Mouse (Mus musculus) limb, embryonic 11.5 days (tissue): ENCODE measurements around the gene Gramd1c. TPM values are rescaled to one million over a fixed set of nuclear protein-coding genes. Genes with fewer than 3 reads are reported as not detected.

ENCODE experiments used
- ATAC-seq: fragments of 200-750 bp; cut with Nextera tagmentation; 2 replicates; pipeline ENCODE4 v1.8.0; 2017; ENCODE audit warnings: low read depth; ENCODE audit not compliant: insufficient number of reproducible peaks, low FRiP score, low TSS enrichment
- DNase-seq: peaks from one replicate; pipeline ENCODE4 v3.0.0-alpha.2; 2015; ENCODE audit warnings: low spot score
- H3K27ac ChIP-seq: fragments of 300-500 bp; sonication (generic); replicated peaks from 2 replicates; pipeline ENCODE4 v1.5.1; 2014; ENCODE audit warnings: low read depth, mild to moderate bottlenecking, low read length
- H3K27me3 ChIP-seq: fragments of 300-500 bp; sonication (generic); 2 replicates; pipeline ENCODE4 v1.6.1; 2014; ENCODE audit warnings: mild to moderate bottlenecking, low read length, mixed read lengths; ENCODE audit not compliant: control insufficient read depth, insufficient read depth
- H3K36me3 ChIP-seq: fragments of 300-500 bp; sonication (generic); 2 replicates; pipeline ENCODE4 v1.6.1; 2014; ENCODE audit warnings: mild to moderate bottlenecking, low read length, moderate library complexity, mixed read lengths; ENCODE audit not compliant: control insufficient read depth, insufficient read depth
- H3K4me1 ChIP-seq: fragments of 300-500 bp; sonication (generic); 2 replicates; pipeline ENCODE4 v1.6.1; 2014; ENCODE audit warnings: low read length, mixed read lengths; ENCODE audit not compliant: control insufficient read depth, insufficient read depth
- H3K4me2 ChIP-seq: fragments of 300-500 bp; sonication (generic); 2 replicates; pipeline ENCODE4 v1.6.1; 2014; ENCODE audit warnings: low read depth, mild to moderate bottlenecking, moderate library complexity; ENCODE audit not compliant: severe bottlenecking
- H3K4me3 ChIP-seq: fragments of 300-500 bp; sonication (generic); 2 replicates; pipeline ENCODE4 v1.5.1; 2014; ENCODE audit warnings: low read depth, low read length
- H3K9ac ChIP-seq: fragments of 300-500 bp; sonication (generic); 2 replicates; pipeline ENCODE4 v1.6.1; 2014; ENCODE audit warnings: mild to moderate bottlenecking, low read length
- H3K9me3 ChIP-seq: fragments of 300-500 bp; sonication (generic); 2 replicates; pipeline ENCODE4 v1.6.1; 2016; ENCODE audit warnings: low read length; ENCODE audit not compliant: control insufficient read depth
- WGBS: fragments of 180-500 bp; shearing (Covaris S2); extraction: QIAGEN DNeasy Blood & Tissue Kit; methylation state at CpG from one replicate; pipeline ENCODE4 v1.1.7; 2014; 5-methylcytosine and 5-hydroxymethylcytosine counted together
- polyA plus RNA-seq: library from polyadenylated mRNA; unstranded; fragments of >200 nt; fragmentation: Nextera tagmentation; extraction: Ambion mirVana; gene quantifications from 2 replicates; pipeline ENCODE4 v1.2.1, GENCODE M21; 2014

Gramd1c gene
- 3.7 and 4.3 TPM in 2 replicates for polyA plus RNA-seq

- Histone ChIP-seq H3K9me3 (no peaks in the 10 kb centered on the region), H3K9ac (peak within 1 kb of the TSS; percentile 63), H3K27me3 (no peaks in the 10 kb centered on the region), H3K27ac (no peak within 1 kb of the TSS), H3K36me3 (no peaks in the 10 kb centered on the region), H3K4me2 (peak within 1 kb of the TSS; percentile 56), H3K4me1 (no peaks in the 10 kb centered on the region), H3K4me3 (peak within 1 kb of the TSS; percentile 50)
- 7% methylated on average over 45 of the region's 45 CpGs for WGBS
- DNase-seq (peak; percentile 83), ATAC-seq (peak; percentile 76)
Observed at GRCm38 (mm10) chr16:44063025-44063894, at the start of gene Gramd1c. Gene Gramd1c, minus strand, starts transcription at chr16:44063345.

- ATAC-seq (no peak), DNase-seq (no peak)
- Histone ChIP-seq H3K4me3 (no peak overlapping the region), H3K4me2 (no peak overlapping the region), H3K4me1 (no peaks in the 10 kb centered on the region), H3K27ac (no peak overlapping the region), H3K9me3 (no peaks in the 10 kb centered on the region), H3K27me3 (no peaks in the 10 kb centered on the region), H3K9ac (no peak overlapping the region), H3K36me3 (peaks cover 16% of the 10 kb centered on the region; the same call in 1 of the 2 replicates)
- 88% methylated on average over 4 of the region's 4 CpGs for WGBS
Observed at GRCm38 (mm10) chr16:44109002-44109401, 45.9 kb upstream of the Gramd1c start.

GRCm38 (mm10) chr16:44105211-44105610 lies 42.1 kb upstream of the Gramd1c start:
- Histone ChIP-seq H3K27ac (no peak overlapping the region), H3K36me3 (peaks cover 19% of the 10 kb centered on the region; the same call in 1 of the 2 replicates), H3K9me3 (no peaks in the 10 kb centered on the region), H3K27me3 (no peaks in the 10 kb centered on the region), H3K4me1 (no peaks in the 10 kb centered on the region), H3K4me3 (no peak overlapping the region), H3K9ac (no peak overlapping the region), H3K4me2 (no peak overlapping the region)
- 93% methylated on average over 2 of the region's 2 CpGs for WGBS
- no peak for ATAC-seq
- no peak for DNase-seq

GRCm38 (mm10) chr16:44103806-44104766 lies 40.9 kb upstream of the Gramd1c start:
- Histone ChIP-seq H3K27ac (no peak overlapping the region), H3K4me1 (no peaks in the 10 kb centered on the region), H3K4me2 (no peak overlapping the region), H3K9me3 (no peaks in the 10 kb centered on the region), H3K9ac (no peak overlapping the region), H3K27me3 (no peaks in the 10 kb centered on the region), H3K4me3 (no peak overlapping the region), H3K36me3 (peaks cover 17% of the 10 kb centered on the region; the same call in 1 of the 2 replicates)
- WGBS: 89% methylated on average over 18 of the region's 18 CpGs
- ATAC-seq: no peak
- no peak for DNase-seq

- Histone ChIP-seq H3K36me3 (peaks cover 14% of the 10 kb centered on the region), H3K9me3 (no peaks in the 10 kb centered on the region), H3K27ac (no peak overlapping the region), H3K4me3 (no peak overlapping the region), H3K27me3 (no peaks in the 10 kb centered on the region), H3K9ac (no peak overlapping the region), H3K4me1 (no peaks in the 10 kb centered on the region), H3K4me2 (no peak overlapping the region)
- WGBS: 96% methylated on average over 2 of the region's 2 CpGs
- ATAC-seq (no peak), DNase-seq (no peak)
Observed at GRCm38 (mm10) chr16:44102925-44103324, 39.8 kb upstream of the Gramd1c start.

- DNase-seq (no peak), ATAC-seq (no peak)
- Histone ChIP-seq H3K9ac (no peak overlapping the region), H3K4me3 (no peak overlapping the region), H3K36me3 (peaks cover 11% of the 10 kb centered on the region), H3K9me3 (no peaks in the 10 kb centered on the region), H3K4me1 (no peaks in the 10 kb centered on the region), H3K4me2 (no peak overlapping the region), H3K27me3 (no peaks in the 10 kb centered on the region), H3K27ac (no peak overlapping the region)
- WGBS: 93% methylated on average over 12 of the region's 12 CpGs
Observed at GRCm38 (mm10) chr16:44101181-44101710, 38.1 kb upstream of the Gramd1c start.

- H3K9me3 ChIP-seq: no peaks in the 10 kb centered on the region
- no peaks in the 10 kb centered on the region for H3K27me3 ChIP-seq
- ATAC-seq (no peak), DNase-seq (no peak)
- 93% methylated on average over 7 of the region's 7 CpGs for WGBS
- H3K4me1 ChIP-seq: no peaks in the 10 kb centered on the region
- H3K27ac ChIP-seq: no peak overlapping the region
- no peak overlapping the region for H3K9ac ChIP-seq
- H3K4me2 ChIP-seq: no peak overlapping the region
- H3K36me3 ChIP-seq: peaks cover 10% of the 10 kb centered on the region
- no peak overlapping the region for H3K4me3 ChIP-seq
Observed at GRCm38 (mm10) chr16:44099377-44099776, 36.2 kb upstream of the Gramd1c start.

GRCm38 (mm10) chr16:44087650-44088049 lies 24.5 kb upstream of the Gramd1c start:
- Histone ChIP-seq H3K27me3 (no peaks in the 10 kb centered on the region), H3K4me3 (no peak overlapping the region), H3K4me1 (no peaks in the 10 kb centered on the region), H3K9me3 (no peaks in the 10 kb centered on the region), H3K4me2 (no peak overlapping the region), H3K9ac (no peak overlapping the region), H3K27ac (no peak overlapping the region), H3K36me3 (peaks cover 9% of the 10 kb centered on the region; the same call in 1 of the 2 replicates)
- no peak for ATAC-seq
- WGBS: 72% methylated on average over 2 of the region's 2 CpGs
- no peak for DNase-seq
